Mouse (Mus musculus) layer of hippocampus, adult 9-11 months (tissue): ENCODE data around the gene Cdv3.

Source experiments
- DNase-seq: peaks from one replicate; pipeline ENCODE4 v3.0.0; 2022

Gene Cdv3

DNA sequence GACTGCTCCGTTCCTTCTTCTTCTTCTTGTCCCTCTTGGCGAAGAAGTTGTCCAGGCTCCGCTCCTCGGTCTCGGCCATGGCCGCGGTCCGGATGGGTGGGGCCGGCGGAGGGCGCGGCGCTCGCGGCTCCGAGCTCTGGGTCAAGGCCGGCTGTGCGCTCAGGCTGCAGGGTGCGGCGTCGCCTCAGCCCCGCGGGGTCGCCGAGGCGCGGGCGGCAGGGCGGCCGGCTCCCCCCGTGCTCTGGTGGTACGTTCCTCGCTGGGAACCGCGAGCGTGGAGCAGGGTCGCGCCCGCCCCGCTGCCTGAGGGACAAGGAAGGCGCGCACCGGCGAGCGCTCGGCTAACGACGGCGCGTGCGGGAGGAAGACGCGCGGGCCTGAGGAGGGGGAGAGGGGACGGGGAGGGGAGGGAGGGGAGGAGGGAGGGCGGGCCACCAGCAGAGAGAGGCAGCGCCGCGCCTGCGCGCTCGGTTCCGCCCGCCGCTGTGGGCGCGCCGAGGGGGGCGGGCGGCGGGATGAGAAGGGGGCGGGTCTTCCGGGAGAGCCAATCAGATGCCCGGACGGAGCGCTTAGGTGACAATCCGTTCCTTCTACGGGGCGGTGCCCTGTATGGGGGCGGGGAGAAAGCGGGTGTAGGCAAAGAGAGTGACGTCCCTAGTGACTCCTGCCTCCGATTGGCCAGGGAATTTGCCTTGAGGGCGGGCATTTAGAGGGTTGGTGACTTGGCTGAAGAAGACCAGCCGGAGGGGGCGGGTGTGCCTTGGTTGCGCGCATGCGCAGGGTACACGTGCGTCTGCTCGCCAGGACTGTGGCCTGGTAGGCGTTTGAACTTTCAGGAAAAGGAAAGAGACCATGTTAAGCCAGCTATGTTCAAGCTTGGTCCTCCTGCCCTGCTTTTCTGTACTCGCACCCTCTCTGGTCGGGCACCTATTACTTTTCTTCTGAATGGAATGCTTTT is at the start of gene Cdv3:
TSS of gene Cdv3 (minus strand) at position 551 of the 958 bp plus-strand sequence.
- DNase-seq, result peak; percentile 100

DNA sequence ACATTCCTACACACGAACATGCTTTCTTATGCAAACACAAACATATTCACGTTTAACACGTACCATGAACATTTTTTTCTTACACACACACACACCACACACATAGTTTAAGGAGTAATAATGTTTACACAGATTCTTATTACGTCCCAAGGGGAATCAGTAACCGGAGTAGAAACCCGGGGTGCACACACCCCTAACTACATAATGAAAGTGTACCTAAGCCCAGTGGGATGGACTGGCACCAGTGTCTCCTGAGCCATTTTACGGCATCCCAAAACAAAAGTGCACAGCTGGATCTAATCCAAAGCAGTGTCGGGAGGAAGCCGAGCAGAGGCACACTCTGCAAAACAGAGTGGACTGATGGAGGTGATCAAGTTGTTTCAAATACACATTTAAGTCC is 47.8 kb upstream of the Cdv3 start:
- DNase-seq, result no peak

DNA sequence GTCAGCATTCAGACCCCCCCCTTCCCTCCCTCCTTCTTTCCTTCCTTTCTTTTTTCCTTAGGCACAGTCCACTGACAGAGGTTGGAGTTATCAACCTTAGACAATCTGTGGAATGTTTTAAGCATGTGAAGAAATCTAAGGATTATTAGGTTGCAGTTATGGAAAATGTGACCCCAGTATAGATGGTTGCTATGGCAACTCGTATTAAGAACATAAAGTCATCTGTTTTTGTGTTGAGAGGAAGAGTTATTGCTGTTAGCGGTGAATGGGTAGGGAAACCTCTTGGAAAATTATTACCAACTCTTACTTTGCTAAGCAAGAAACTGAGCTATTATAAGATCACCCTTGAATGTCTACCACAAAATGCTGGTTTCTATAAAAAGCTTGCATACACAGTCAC is 43.5 kb upstream of the Cdv3 start:
- DNase-seq, result no peak

- DNase-seq, result no peak
Observed at GRCm38 (mm10) chr9:103408136-103408777, 42.6 kb upstream of the Cdv3 start.

GRCm38 (mm10) chr9:103403331-103403973 is 37.8 kb upstream of the Cdv3 start:
- DNase-seq, result no peak

DNA sequence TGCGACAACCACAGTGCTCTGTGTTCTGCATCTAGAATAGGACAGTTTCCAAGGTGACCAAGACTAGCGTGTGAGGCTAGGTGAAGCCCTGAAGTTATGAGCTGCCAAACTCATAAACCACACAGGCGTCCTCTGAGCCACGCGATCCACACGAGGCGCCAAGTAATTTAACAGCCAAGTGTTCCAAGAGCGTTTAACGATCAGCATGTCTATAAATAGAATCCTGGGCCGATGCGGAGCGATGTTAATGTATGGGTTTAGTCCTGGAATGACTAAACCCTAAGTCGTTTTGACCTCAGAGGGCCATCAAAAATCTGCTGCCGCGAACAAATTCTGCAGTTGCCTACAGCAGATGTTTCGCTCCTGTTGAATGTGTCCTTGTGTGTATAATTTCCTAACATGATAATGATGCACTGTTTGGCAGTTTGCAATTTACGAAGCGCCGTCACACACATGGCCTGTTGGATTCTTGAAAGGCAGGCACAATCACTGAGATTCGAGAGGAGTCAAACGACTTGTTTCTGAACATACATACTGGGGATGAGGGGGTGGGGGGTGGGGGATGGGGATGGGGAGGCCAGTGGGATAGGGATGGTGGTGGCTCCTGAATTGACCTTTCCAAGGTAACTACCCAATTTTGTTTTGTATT is 33.0 kb upstream of the Cdv3 start:
- peak; percentile 14 for DNase-seq

DNA sequence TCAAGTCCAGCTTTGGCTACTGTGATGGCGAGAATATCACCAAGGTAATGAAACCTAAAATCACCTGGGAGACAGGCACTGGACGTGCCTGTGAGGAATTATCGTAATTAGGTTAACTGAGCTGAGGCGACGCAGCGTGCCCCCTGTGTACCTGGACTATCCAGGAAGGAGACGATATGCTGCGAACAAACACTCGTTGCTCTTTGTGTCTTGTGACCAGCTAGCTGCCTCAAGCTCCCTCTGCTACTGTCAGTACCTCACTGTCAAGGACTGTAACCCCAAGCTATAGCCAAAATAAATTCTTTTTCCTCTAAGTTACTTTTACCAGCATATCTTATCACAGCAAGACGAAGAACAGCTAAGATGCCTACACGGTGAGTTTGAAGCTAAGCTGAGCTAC is 27.6 kb upstream of the Cdv3 start:
- DNase-seq, result no peak

DNA sequence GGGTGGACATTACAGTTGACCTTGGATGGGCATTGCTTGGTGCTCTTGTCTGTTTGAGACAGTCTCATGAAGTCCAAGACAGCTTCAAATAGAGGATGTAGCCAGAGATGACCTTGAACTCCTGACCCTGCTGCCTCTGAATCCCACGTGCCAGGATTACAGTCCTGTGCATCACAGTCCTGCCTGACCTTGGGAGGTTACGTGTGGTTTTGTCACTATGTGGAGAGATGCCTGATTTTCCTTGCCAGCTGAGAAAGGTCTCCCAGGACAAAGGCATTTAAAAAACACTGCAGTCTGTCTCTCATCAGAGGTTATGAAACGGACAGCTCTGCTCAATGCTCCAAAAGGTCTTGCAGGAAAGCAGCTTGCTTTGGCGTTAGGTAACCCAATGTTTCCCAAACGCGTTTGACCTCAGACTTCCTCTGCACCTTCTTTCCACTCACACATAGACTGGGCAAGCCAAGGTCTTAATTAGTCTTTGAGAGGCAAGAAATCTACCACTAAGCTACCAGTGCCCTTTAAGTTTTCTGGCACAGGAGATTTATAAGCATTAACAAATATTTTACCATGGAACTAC is 26.2 kb upstream of the Cdv3 start:
- no peak for DNase-seq

GRCm38 (mm10) chr9:103389261-103389660 is 23.6 kb upstream of the Cdv3 start:
- DNase-seq, result no peak

GRCm38 (mm10) chr9:103387011-103387653 is 21.5 kb upstream of the Cdv3 start:
- DNase-seq, result no peak

DNA sequence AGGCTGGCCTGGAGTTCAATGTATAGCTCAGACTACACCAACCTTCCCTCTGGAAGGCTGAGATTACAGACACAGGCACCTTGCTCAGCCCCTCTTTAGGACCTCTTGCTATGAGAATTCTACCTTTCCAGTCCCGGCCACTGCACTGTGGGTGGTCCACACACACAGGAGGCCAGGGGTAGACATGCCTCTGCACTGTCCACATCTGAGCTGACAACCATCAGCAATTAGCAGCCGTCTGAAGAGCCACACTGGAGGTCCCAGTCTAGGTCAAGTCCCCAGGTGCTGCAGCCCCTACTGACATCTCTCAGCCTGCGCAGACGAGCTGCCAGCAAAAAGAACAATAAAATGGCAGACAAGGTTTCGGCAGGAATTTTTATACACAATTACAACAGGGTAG is 20.9 kb upstream of the Cdv3 start:
- no peak for DNase-seq

DNA sequence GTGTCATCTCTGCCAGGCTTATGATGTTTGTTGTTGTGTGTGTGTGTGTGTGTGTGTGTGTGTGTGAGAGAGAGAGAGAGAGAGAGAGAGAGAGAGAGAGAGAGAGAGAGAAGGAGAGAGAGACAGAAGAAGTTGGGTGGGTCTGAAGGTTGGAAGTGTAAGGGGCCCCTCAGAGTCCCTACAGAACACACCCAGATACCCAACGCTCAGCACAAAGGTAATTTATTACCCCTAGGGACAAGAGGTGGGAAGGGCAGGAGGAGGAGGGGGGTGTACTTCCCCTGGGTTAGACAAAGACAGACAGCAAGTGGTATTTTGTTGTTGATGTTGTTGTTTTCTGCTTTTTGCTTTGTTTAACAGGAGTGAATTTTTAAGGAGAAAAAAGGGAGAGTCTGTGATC is 20.0 kb upstream of the Cdv3 start:
- no peak for DNase-seq

GRCm38 (mm10) chr9:103384141-103384796 is 18.6 kb upstream of the Cdv3 start:
- no peak for DNase-seq

DNA sequence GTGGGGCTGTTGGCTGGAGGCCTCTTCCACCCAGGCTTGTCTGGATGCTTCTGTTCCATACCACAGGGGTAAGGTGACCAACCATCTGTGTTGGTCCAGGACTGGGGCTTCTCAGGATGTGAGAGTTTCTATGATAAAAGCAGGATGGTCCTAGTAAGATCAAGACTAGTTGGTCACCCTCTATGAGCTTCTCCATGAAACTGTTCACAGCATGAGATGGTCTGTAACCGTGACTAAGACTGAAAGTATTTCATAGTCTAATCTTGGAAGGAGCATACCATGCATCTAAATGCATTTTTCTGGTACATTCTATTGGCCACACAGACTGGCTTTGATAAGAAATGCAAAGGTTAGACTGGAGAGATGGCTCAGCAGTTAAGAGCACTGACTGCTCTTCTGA is 17.9 kb upstream of the Cdv3 start:
- no peak for DNase-seq

GRCm38 (mm10) chr9:103382989-103383388 is 17.3 kb upstream of the Cdv3 start:
- DNase-seq, result no peak

DNA sequence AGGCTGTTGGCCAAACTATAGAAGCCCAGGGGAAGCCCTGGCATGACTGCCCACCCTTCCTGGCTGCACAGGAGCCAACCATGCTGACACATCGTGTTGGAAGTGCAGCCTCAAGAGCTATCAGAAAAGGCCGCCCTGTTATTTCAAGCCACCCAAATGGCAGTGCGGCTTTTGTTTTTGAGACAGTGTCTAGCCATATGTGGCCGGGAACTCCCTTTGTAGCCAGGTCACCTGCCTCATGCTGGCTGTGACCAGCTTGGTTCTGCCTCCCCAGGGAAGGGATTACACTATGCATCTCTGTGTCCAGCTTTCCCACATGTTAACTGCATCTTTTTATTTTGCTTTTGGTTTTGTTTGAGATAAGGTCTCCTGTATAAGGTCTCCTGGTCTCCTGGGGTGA is 14.9 kb upstream of the Cdv3 start:
- no peak for DNase-seq

- DNase-seq, result no peak
Observed at GRCm38 (mm10) chr9:103379199-103379598, 13.6 kb upstream of the Cdv3 start.

GRCm38 (mm10) chr9:103378686-103379085 is 13.0 kb upstream of the Cdv3 start:
- DNase-seq, result no peak

- no peak for DNase-seq
Observed at GRCm38 (mm10) chr9:103376346-103377320, 11.0 kb upstream of the Cdv3 start.

- DNase-seq, result no peak
Observed at GRCm38 (mm10) chr9:103372271-103373010, 6.8 kb upstream of the Cdv3 start.
